Mouse (Mus musculus): Measurements from ENCODE around the gene Cypt2. TPM values are rescaled to one million over a fixed set of nuclear protein-coding genes. Genes with fewer than 3 reads are reported as not detected.
"Not testable (repeated sequence)": the region's sequence is repeated elsewhere in the genome, so short reads cannot be mapped to it uniquely, and the experiment has no call there.

Gene Cypt2
- not detected in 2 replicates for total RNA-seq (2014; rRNA removed)
- polyA plus RNA-seq (2015; fragmentation: Nextera tagmentation; extraction: Ambion mirVana) = not detected in 2 replicates

DNA sequence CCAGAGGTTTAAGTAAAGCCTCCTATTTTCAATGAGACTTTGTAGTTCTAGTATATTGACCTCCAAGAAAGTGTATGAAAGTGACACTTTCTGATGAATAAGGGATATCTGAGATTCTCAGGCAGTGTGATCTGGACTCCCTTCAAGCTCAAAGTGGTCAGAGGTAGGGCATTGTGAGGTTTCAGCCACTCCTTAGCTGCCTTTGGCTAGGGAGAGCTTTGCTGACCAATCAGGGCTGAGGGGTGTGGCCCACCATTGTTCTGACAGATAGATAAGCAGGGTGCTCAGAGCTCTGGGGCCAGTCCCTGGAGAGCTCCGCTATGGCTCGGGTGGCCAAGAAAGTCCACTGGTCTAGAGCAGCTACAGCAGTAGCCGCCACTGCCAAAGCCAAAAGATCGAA lies at the start of gene Cypt2:
TSS of gene Cypt2 (plus strand) at position 301 of the 400 bp plus-strand sequence.
- WGBS = 93% methylated on average over 4 of the region's 4 CpGs
- ATAC-seq; H3K4me3 ChIP-seq (ENCODE audit: low read depth, low read length); H3K4me1 ChIP-seq (ENCODE audit: insufficient read depth); H3K4me2 ChIP-seq (ENCODE audit: low read depth); H3K9ac ChIP-seq; H3K36me3 ChIP-seq (ENCODE audit: insufficient read depth); H3K27me3 ChIP-seq (ENCODE audit: insufficient read depth, low read length); H3K9me3 ChIP-seq (ENCODE audit: low read length); H3K27ac ChIP-seq (ENCODE audit: low read depth, low read length); DNase-seq: not testable (repeated sequence)

DNA sequence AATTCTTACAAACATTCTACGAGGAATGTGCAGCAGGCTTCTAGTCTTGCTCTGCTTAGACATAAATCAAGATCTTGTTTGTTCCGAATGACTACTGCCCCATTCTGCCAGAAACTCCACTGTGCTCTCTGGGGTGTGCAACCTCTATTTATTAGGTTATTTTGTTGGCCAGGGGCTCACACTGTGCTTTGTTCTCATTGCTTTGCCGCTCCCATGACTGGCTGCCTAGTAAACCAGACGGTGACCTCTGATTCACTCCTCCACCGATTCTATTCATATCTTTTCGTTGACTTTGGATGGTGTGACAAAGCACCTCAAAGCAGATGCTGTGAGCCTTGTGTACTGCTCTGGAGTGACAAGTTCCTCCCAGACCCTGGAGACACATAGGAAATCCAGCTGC lies 46.7 kb downstream of the Cypt2 start:
- H3K4me2 ChIP-seq (ENCODE audit: low read depth) = no peak overlapping the region
- H3K27me3 ChIP-seq (ENCODE audit: insufficient read depth, low read length) = no peaks in the 10 kb centered on the region
- H3K9ac ChIP-seq = no peak overlapping the region
- TF ChIP-seq CTCF (IDR thresholded peaks at IDR 0.05; ENCODE audit: low read depth) = no peak
- H3K27ac ChIP-seq (ENCODE audit: low read depth, low read length) = no peak overlapping the region
- WGBS = 66% methylated on average over 6 of the region's 6 CpGs
- no peaks in the 10 kb centered on the region for H3K36me3 ChIP-seq (ENCODE audit: insufficient read depth)
- ATAC-seq (no peak), DNase-seq (no peak)
- no peak overlapping the region for H3K4me3 ChIP-seq (ENCODE audit: low read depth, low read length)
- H3K4me1 ChIP-seq (ENCODE audit: insufficient read depth) = no peaks in the 10 kb centered on the region
- no peaks in the 10 kb centered on the region for H3K9me3 ChIP-seq (ENCODE audit: low read length)

All from forebrain, postnatal 0 days (tissue).